Mouse (Mus musculus) 3134 (cell line): ENCODE measurements around the gene Col4a1.

Experiments used
- DNase-seq: peaks from one replicate; pipeline ENCODE4 v3.0.0-alpha.2; 2011; ENCODE audit warnings: low spot score; ENCODE audit not compliant: insufficient read length; ENCODE audit errors: extremely low read depth

The Col4a1 gene

DNA sequence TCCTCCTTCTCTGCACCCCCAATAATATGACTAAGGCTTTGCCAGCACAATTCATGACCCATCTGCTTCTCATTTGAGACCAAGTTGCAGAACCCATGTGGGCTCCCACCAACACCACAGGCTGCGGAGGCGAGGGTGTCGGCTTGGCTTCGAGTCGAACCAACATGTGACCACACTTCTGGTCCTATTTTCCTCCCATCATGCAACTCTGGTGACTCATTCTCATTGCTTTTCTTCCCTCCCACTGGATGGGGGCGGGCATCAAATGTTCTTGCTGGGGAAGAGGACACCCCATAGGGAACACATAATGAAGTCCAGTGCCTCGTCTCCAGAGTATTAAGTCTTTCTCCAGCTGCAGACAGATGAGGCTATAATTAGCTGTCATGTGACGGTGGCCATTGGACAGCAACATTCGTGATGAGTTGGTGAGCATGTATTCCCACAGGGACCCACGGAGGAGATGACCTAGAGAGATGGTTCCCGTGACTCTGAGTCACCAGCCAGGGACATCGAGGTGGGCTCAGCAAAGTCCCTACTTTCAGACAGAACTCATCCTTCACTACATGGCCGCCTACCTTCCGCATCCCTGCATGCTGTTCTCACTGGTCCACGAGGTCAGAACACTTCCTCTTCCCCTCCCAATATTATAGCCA is 39.0 kb downstream of the Col4a1 start:
- peak; percentile 84 for DNase-seq

DNA sequence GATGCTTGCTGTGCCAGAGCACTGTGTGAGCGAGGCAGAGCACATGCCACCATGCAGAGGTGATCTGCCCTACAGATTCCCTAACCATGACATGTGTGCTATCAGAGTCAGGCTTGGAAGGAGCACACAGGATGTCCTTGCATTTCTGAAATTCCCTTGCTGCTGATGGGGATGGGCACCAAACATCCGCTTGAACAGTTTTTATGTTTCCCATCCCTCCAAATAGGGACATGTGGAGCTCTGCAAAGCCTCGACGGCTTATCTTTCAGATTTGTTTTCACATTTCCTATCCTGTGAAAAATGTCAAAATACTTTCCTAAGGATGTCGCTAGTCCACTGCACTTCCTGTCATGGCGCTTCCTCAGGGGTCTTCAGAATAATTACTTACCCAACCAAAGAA is 40.4 kb downstream of the Col4a1 start:
- no peak for DNase-seq

DNA sequence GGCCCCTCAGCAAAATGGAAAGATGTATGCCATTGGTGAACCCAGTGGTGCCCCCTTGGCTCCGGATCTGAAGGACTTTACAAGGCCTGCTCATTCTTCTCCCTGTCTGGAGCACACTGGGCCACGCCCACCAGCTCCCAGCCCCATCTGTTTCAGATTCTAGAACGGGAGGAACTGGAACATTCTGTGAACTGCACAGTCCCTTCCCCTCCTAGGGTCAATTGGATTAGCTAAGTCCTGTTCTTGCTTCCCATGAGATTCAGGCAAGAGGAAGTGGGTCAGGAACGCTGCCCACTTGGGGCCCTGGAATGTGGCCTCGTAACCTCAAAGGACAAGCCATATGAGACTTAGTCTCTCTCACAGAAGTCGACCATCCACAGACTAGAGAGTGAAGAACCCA is 41.8 kb downstream of the Col4a1 start:
- DNase-seq, result peak; percentile 70

DNA sequence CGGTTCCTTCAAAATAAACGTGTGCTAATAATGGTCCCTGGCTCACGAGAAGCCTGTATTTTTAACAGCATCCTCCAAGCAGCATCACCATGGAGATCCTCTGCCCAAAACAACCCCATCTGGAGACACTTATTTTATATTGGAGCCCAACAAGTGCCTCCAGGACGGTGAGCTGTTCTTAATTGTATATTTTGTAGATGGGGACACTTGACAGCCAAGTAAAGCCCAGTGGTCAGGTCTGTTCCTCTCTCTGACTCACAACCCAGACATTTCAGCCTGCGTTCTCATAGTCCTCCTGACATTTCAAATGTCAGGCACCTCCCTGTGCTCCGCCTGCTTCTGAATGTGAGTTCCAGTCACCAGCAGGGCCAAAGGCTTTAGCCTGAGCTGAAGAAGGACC is 43.9 kb downstream of the Col4a1 start:
- DNase-seq, result no peak

DNA sequence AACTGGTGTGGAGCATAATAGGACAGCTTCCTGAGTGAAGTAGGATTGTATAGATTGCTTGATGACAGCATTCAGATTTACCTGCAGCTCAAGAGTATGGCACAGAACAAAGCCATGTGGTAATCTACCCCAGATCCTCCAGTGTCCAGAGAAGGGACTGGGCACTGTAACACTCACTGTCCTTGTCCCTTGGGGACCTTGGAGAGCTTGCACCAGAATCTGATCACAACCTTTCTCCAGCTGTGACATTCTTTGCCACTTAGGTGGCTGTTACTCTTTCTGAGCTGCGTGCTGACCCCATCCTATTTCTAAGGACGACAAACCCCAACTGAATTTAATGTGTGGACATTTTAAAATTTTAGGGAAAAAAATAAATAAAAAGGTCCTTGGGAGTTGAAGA is 46.2 kb downstream of the Col4a1 start:
- DNase-seq, result no peak

DNA sequence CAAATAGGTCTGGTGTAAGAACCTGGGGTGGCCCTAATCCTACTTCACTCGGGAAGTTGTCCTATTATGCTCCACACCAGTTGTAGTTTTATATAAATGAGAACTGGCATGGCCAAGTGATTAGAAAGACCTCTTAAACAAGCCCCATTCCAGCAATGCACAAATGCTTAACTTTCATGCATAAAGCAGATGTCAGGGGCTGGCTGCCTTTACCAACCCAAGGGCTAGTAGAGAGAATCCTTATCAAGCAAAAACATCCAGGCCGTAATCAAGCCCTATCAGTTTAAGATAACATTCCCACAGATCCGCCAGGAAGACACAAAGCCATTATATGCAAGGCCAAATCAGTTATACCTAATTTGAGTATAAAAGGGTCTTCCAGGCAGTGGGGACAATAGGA is 46.7 kb downstream of the Col4a1 start:
- DNase-seq, result no peak

DNA sequence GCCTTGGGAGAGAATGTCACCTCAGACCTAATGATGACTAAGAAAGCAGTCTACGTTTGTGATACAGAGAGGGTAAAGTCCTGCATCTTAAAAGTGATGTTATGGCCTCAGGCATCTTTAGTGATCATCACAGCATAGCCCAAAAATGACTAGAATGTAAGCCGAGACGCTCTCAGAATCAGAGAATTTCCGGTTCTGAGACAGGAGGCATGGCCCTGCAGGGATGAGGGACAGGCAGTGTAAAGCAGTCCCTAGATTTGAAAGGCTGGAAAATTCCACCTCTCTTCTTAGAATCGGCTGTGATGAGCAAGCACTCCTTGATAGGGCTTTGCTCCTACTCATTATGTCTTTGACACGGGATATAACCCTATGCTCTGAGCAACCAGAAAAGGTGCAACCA is 48.8 kb downstream of the Col4a1 start:
- no peak for DNase-seq

DNA sequence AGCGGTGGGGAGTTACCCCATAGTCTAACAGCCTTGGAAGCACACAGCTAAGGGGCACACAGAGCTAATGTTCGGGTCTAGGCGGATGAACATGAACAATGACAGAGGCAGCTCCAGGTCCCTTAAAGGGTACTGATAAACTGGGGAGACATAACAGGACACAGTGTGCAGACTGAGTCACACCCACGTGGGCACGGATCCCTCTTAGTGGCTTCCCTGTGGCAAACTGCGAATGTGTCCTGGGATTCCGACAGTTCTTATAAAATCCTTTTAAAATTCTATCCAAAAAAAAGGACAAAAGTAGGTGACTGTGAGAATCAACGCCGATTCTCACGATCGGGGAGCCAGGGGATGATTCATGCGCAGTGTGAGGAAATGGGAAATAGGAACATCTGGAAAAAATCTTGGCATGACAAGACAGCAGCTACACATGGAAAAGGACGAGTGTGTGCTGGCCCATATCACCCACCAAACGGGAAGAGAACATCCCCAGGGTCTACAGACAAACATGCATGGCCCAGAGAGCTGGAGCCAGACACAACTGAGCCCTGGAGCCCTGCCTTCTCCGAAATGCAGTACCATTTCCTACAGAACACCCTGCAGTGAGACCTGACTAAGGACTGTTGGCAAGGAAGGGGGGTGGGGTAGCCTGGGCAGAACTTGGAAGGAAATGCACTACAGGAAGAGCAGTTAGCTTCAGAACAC is 50.4 kb downstream of the Col4a1 start:
- peak; percentile 69 for DNase-seq

DNA sequence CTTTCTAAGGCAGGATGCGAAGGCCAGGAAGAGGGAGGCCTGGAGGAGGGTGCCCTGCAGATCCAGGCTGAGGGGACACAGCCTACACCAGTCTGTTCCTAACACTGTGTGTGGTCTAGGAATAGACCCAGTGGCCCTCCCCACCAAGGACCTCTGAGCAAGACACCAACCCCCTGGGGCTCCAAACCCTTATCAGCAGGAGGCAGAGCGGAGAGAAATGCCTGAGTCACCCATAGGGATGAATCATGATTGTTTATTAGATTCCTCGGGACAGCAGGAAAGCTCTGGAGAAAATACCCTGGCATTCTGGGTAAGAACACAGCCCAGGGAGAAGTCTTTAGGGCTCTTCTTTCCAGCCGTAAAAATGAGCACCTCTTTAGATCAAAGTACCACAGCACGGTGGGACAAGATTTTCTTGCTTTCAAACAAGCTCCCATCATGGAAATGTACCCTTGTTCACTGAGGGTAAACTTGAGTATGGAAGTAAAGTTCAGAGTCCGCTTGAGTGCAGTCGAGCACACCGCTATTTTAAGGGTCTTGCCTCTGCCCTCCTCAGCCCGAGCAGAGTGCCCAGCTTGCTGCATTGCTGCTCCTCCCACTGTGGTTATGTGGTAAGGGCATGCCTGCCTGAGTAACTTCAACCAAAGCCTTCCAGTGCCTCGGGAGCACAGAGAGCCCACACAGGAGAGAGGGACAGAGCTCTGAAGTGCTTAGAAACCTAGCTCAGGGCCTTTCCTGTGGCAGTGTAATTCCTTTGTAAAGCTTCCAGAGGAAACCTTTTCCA is 52.6 kb downstream of the Col4a1 start:
- peak; percentile 64 for DNase-seq

DNA sequence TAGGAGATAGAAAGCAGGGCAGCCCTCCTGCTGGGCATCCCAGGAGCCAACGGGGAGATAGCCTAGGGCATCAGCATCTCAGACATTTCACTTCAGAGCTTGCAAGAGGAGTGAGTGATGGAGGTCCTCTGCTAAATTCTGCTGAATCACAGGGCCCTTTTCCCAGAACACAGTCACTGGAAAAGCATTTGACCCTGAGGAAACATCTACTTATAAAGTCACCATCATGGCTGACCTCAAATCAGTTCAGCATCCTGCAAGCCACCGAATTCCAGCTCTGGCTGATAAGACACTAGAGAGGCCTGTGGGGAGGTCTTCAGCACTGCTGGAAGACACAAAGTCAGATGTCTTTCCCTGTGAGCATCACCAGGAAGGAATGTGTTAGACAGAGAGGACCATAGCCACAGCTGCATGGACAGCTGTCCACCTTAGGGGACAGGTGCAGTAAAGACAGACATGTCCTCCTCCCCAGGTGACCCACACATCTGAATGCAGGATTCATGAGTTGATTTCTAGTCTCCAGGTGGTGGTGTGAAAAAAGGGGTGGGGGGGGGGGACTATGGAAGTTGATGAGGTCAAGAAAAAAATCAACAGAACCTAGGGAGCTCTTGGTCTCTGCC is 54.0 kb downstream of the Col4a1 start:
- peak; percentile 57 for DNase-seq

DNA sequence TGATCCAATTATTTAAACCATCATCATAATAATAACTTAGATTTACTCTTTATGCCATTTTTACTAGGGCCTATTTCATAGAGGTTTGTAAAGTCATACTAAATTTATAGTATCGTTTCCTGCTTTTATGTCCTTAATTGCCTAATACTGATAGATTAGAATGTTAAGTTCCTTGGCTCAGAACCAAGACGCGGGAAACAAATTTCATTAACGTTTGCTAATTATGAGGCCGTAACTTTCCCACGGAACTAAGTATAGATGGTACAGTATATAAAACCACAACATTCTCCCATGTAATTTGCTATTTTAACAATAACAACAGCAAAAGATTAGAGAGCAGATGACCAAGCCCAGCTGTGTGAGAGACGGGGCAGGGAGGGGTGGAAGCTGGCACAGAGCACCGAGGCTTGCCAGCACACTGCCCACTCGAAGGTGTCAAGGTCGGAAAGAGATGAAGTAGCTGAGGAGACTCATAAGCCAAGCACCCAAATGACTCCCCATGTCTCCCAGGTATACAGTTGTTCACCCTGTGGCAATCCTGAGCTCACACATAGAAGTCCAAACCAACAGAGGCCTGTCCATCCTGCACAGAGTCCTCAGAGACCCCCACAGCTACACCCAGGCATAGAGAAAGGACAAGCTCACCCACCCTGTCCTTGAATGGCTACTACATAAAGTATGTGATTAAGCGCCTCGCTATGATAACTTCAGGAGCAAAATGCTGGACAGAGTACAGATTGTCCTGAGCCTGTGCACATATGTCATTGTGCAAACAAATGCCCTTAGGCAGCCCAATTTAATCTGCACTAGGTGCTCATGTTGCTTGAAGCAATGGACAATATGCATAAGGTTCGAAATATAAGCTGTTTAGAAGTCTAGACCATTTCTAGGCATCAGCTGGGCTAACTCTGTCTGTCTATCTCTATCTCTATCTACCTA is 55.3 kb downstream of the Col4a1 start:
- DNase-seq, result no peak

DNA sequence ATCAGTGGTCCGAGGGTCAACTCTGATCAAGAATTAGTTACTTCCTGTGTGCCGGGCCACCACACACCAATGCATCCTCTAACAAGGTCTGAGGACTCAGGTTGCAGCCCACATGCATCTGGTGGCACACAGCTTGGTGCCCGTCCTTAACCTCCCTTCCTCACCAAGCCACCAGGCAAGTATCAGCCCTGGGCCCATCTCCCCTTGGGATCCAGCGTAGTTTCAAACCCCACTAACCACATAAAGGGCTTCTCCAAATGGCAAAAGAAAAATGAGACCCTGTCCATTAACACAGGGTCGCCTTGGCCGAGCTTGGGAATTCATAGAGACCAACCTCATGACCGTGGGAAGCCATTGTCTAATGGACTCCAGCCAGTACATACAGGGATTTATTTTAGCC is 56.2 kb downstream of the Col4a1 start:
- no peak for DNase-seq

DNA sequence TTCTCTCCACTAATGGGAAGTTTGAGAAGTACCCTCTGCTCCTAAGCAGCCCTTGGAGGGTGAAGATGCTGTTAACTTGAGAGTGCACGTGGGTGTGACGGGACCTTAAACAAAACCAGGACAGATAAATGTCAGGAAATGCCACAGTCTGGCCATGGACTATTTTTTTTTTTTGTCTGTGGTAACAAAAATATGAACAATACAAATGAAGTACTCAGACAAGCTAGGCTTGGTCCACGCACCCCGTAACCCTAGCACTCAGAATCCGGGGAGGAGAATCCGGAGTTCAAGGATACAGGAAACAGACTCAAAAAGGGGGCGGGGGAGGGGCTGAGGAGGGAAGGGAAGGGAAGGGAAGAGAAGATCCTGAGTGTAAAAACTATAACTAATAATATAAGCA is 56.9 kb downstream of the Col4a1 start:
- DNase-seq, result no peak

DNA sequence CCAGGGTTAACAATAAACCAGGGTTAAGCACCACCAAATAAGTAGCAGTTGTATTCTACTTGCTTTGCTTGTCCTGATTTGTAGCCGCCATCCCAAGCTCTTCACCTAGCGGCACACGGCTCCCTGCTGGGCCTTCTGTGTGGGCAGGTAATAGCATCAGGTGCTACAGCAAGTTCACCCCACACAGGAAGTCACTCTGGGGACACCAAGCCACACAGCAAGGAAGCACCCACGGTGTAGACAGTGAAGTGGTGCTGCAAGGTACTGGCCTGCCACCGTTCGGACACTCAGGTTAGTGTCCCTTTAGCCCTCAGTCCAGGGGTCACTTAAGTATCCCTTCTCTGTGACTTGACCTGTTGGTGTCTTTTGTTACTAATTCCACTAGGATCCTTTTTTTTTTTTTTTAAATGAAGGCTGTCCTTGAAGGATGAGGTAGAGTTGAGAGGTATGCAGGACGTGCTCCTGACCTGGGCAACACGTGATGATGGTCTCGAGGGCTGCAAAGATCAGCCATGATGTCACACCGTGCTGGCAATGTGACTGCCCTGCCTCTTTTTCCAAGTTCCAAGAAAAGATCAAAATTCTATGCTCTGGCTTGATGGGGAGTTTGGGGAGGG is 57.6 kb downstream of the Col4a1 start:
- DNase-seq, result no peak

DNA sequence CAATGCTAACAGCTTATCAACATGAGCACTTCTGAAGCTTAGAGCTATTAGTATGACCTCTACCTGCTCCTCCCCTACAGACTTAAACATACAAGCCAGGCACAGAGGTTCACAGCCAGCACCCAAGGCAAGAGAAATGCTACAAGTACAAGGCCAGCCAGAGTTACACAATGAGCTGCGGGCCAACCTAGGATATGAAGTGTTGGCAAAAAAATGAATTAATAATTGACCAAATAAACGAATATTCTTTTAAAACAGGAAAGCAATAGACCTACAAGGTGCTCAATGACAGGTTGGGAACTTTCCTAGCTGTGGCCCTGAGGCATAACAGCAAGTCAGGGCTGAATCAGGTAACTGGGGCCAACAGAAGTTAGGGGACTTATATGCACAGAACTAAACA is 58.1 kb downstream of the Col4a1 start:
- DNase-seq, result no peak

DNA sequence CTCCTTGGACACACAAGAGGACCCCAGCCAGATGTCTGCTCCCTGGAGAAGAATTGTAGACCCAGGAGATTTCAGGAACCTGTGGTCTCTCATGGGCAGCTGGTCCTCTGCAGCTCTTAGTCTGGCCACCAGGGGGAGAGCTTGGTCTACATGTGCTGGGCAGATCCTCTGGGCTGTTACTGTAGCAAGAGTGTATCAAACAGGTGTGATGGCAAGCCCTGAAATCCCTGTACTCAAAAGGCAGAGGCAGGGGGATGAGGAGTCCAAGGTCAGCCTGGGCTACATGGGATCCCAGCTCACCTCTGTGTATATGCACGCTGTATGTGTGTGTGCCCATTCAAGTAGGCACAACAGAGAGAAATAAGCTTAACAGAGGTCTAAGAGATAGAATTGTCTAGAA is 59.1 kb downstream of the Col4a1 start:
- peak; percentile 51 for DNase-seq

DNA sequence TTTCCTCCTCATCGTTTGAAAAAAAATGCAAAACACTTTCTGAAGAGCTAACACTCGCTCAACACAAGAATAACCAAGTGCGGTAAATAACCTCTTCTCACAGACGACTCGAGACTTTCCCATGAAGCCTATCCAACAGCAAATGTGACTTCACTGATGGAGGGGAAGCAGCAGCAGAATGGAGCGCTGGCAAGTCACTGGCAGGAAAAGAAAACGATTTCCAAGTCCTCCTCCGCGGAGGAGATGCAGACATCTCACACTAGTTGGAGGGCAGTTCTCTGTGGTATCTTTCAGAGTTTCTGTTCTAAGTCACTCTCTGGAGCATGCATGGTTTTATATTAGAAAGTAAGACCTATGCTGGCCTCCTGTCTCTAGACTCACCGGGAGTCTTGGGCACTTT is 59.6 kb downstream of the Col4a1 start:
- DNase-seq, result no peak

DNA sequence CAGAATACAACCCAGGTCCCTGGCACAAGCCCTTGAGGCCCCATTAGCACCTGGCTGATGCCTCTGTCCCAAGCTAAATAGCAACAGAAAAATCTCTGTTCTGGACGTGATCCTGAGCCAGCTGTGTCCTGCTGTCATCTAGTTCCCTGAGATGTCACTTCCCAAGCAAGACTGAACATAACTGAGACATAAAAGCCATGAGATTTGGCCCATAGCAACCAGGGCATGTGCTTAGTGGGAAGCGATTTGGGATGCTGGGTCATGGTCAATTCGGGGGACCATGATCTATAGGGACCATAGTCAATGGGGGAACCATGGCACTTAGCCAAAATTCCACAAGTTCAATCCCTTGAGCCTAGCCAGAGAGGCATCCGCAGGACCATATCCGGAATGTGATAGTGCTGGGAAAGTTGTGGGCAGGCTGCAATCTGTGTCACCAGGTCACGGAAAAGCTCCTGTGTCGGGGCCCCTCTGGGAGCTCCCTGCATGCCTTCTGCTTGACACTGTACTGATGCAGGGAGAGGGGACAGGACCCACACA is 60.3 kb downstream of the Col4a1 start:
- no peak for DNase-seq

DNA sequence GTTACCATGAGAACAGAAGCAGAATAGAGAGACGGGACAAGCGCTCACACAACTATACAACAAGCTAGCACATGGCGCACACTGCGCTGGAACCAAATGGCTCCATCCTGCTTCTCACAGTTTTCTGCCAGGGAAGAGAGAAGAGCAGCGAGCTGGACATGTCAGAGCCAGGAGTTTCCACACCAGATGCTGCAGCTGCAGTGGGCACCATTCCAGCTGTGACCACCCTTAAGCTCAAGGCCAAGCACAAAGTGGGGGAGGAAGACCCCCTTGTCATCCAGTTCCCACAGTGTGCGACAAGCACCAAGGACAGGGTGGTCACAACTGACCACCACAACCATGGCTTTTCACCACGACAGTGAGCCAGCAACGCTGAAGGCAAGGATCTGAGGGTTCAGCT is 62.5 kb downstream of the Col4a1 start:
- DNase-seq, result no peak
